Mouse (Mus musculus) right cerebral cortex, postnatal 10 days (tissue): ENCODE data around the gene Gm37240.
"Not testable (repeated sequence)": the region's sequence is repeated elsewhere in the genome, so short reads cannot be mapped to it uniquely, and the experiment has no call there.

Experiments used
- DNase-seq, 2 experiments: peaks; one replicate each; pipeline ENCODE4 v3.0.0; 2021; ENCODE audit warnings: low spot score in 2 of 2

Gm37240 gene

DNA sequence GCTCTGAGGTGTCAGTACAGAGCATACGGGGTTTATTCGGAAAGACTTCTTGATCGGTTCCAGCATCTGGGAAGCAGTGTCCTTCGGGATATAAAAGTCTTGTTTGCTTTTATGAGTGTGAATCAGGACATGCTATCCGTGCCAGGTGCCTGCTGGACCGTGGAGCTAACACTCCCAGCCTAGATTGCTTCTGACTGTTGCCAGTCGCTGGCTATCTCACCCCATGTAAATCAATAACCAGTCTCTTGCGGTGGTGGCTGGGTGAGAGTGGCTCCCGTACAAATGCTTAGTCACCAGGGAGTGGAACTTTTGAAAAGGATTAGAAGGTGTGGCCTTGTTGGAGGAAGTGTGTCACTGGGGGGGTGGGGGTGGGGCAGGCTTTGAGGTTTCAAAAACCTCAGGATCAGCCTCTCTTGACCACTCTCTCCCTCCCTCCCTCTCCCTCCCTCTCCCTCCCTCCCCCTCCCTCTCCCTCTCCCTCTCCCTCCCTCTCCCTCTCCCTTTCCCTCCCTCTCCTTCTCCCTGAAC, 1277.1 kb downstream of the Gm37240 start:
- no peak for DNase-seq

DNA sequence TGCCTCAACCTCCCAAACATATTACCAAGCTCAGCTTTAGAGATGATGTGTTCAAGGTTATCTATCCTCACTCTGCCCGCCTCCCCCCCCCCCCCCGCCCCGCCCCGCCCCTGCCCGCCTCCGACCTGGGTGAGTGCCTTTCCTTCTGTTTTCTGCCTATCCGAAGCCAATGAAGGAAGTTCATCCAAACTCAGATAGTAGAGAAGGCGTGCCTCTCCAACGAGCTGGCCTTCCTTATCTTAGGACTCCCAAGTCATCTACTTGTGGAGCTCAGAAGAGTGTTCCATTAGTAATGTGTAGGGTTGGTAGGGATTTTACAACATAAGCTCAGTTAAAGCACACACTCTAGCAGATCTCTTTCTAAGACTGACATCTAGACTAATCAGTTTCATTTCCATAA, 1284.1 kb downstream of the Gm37240 start:
- no peak for DNase-seq

DNA sequence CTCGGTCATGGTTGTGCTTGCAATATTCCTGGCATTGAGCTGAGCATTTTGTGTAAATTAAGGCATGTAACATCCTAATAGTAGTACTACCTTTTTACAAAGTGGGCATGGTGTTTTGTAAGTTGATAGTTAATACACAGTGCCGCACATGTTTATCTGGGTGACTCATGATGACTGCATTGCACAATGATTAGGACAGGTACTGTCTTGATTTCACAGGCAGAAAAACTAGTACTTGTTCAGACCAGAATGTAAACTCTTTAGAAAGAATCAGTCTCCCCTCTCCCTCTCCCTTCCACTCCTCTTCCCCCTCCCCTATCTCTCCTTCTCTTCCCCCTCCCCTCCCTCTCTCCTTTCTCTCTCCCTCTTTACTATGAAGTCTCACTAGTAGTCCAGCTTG, 1284.6 kb downstream of the Gm37240 start:
- no peak for DNase-seq

DNA sequence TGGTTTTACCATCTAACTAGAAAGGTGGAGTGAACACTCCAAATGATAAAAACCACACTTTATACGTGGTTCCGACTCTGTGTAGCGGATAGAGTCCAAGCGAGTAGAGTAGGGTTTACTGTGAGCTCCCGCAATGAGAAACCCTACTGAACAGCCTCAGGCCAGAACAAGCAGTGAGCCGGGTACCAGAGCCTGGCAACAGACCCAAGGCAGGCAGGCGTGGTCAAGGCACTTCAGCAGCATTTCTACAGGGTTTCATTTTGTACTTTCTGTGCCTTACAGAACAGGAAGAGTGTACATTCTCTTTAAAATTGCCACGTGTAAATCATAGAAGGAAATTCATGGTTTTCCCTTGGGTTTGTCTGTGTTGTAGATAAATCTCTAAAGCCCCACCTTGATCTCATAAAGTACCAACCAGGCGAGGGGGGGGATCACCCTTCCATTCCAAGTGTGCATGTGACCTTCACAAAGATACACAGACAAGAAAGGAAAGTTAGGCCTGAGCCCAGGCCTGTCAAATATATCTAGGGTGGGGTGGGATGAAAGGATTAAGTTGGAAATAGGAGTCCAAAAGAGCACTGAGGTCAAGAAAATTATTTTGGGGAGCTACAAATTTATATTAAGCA, 1285.3 kb downstream of the Gm37240 start:
- DNase-seq = no peak

DNA sequence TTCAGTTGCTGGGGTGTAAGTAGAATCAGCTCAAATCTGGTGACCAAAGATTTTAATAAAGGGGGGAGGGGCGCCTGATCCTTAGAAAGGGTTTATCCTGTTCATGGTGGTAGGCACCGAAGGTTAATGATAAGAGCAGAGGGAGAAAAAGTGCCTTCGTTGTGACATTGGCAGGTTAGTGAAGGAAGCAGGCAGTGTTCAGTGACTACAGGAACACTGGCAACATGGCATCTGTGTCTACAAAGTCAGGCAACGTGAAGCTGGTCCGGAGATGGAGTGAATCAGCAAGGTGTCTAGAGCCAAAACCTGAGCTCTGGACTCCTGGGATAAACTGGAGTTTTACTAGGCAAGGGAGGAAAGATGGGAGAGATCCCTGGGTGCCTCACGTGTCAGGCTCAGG, 1288.6 kb downstream of the Gm37240 start:
- no peak for DNase-seq

DNA sequence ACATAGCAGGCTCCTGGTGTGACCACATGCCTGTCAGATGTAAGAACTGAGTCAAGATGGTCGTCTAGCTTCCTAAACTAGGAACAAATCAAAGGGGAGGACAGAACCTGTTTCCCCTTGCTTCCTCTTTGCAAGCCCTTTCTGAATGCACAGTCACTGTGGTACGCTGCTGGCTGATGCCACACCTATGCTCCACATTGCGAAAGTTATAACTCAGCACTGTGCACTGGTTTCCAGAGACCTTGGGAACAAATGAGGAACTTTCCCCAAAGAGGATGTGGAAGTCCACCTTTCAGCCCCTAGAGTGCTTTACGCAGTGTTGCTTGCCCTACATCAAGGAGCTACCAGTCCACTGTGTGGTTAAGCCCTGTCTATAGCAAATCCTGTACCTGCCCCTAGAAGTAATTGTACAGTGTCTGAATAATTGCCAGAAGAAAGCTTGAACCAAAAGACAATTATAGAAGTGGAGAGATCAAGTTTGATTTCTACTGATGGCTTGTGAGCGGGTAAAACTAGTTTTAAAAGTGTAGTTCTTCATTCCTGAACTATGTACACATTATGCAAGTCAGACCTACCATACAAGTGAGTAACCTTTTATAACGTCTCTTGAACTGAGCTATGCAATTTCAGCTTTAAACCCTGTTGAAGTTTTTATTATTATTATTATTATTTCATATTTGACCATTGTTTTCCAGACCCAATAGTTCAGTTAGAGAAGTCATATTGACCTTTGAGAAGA, 1289.2 kb downstream of the Gm37240 start:
- DNase-seq = no peak

DNA sequence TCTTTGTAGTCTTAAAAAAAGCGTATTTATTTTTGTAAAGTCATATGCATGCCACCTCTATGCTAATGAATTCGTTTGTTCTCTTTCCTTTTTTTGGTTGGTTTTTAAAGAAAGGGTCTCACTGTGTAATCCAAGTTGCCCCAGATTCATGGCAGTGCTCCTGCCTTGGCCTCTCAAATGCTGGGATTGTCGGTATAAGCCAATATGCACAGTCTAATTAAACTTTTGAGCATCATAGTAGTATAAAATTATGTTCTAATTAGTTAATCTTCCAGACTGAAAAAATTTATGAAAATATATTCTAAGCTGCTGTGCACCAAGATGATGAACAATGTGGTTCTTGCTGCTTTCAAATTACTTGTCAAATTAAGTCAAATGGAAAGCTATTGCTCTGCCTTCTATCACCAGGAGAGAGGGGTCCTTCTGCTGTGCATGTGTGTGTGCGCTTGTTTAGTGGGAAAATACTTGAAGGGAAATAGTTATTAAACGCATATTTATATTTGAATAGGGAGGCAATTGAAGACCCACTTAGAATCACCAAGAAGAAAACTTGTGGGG, 1291.6 kb downstream of the Gm37240 start:
- DNase-seq = no peak

DNA sequence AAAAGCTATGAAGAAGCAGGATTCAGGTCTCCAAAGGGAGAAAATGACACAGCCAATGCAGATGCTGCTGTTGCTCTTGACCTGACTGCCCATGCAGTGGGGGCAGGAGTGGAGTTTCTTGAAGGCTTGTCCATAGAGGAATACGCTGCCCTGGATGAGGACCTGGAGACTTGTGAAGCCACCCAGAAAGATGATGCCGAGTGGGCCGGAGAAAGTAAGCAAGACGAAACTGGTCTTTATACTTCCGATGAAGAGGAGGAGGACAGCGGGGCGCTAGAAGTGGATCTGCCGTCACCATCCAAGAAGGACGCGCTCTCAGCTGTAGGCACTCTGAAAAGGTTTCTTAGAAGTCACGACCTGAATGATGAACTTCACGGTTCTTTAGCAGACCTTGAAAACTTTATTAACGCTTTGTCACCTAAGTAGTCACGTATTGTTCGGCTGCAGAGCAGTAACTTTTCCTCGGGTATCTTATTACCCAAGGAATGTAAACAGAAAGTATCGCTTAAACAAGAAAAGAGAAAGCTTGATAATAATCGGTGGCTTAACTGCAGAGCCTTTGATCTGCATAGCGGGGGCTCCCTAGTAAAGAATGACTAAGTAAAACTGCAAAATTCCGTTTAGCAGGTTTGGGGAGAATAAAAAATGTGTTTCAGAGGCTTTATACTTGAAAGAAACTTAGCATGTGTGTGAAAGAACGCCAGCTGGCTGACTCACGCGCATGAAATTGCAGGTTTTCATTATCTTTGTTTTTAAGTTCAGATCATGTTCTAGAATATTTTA, 1292.2 kb downstream of the Gm37240 start:
- DNase-seq = peak; percentile 51 to 65

DNA sequence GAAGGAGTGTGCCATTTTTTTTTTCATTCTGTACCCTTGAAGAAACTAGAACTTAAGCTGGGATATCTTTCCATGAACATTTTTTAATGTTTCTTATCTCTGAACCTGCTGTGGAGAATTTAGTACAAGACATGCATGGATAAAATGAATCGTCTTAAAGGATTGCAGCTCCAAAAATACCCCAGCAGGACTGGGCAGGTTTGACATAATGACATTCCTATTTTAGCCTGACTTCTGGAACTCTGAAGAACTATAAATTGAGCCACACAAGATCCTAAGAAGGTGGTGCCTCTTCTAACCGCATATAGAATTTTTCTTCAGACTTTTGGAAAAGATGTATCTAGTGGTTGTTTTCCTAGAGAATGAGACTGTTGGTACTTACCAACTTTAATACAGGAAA, 1294.0 kb downstream of the Gm37240 start, which contains the start of gene Tigd4:
Tigd4 (plus strand) TSS at position 301 of the 400 bp plus-strand sequence.
- no peak for DNase-seq

DNA sequence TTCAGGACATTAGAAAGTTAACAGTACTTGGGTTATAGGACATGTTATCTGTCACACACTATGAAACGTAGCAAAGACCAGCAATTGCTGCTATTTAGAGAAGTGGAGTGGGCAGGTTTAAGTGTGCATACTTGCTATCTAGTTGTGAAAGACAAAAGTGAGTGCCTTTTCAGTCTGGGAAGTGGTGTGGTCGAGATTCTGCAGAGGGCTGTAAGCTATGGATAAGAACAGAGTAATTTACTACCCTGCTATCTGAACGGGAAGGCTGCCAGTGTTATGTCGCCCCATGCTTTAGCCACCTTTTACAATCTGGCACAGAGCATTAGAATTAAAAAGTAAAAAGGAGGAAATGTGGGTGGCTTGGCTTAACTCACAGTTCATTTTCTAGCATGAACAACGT, 1300.6 kb downstream of the Gm37240 start:
- DNase-seq = no peak

DNA sequence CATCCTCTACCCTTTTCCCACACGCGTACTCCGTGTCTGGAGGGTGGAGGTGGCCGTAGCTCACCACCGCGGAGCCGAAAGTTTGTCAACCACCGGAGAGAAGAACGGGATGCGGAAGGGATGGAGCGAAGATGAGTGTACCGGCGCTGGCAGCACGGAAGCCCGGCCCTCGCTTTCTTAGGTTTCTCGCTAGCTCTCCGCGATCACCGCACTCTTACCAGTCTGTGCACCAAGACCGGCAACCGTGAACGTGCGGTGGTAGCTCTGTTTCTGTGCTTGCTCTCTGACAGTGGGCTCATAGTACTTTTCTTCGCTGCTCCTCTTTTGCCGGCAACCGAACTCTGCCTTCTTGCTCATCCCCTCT, 1304.4 kb downstream of the Gm37240 start:
- DNase-seq = no peak

DNA sequence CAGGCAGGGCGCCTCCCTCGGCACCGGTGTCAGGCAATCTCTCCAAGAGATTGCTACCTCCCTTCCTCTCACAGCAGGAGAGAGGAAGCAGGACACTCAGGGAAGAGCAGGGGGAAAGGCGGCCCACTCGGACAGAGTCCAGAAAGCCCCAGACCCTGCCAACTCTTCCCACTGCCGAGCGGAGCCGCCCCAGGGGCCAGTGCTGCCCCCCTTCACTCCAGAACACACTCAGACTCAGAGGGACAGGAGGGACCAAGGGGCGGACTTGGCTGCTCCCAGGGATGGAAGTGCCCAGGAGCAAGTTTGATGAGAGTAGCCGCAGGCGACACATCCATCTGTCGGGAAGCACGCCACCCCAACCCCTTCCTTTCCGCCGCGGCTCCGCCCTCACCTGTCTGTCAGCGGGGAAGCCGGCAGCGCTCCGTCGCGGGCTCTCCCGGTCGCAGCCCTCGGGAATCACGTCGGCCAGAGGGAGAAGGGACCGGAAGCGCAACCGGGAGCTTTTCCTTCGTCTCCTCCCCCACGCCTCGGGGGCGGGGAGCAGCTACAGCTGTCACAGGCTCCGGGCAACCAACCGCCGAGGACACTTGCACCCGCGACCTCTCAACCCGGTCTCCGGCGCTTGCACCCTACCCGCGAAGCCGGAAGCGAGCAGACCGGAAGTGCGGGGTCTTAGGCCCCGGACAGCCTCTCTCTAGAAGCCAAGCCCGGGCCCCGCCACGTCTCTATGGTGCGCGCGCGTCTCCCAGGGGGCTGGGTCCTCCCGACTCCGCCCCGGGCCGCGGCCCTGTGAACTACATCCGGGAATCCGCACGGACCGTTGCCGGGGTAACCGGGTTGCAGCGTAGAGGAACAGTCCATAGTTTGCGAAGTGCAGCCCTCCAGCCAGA, 1305.0 kb downstream of the Gm37240 start, which contains the start of gene Arfip1:
Arfip1 (minus strand) TSS at position 603 of the 890 bp plus-strand sequence.
- peak; percentile 96 to 97 for DNase-seq

DNA sequence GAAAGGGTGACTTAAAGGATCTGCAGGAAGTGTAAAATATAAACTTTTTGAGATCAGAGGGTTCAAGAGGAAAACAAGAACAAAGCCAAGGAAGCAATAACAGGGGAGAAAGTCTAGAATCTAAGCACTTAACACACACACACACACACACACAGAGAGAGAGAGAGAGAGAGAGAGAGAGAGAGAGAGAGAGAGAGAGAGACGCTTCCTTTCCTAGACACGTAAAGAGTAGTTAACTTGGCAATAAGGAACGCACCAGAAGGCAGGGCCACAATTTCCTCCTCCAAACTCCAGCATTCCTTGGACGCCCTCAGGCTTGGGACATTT, 1305.7 kb downstream of the Gm37240 start:
- no peak for DNase-seq

DNA sequence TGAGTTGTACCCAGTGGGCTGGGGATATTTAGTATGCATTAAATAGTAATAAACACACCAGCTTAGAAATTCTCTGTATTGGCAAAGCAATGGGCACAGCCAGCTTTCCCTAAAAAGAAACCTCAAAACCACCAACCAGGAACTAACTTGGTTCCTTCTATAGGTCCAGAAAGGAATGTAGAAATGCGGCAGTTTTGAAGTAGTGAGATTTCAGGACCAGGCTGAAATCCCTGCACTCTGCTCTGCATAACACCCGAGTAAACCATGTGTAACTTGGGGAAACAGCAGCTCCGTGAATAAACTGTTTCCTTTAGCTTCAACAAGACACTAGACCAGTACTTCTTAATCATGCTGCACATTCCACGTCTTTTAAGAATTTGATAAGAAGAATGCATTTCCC, 1306.6 kb downstream of the Gm37240 start:
- no peak for DNase-seq

DNA sequence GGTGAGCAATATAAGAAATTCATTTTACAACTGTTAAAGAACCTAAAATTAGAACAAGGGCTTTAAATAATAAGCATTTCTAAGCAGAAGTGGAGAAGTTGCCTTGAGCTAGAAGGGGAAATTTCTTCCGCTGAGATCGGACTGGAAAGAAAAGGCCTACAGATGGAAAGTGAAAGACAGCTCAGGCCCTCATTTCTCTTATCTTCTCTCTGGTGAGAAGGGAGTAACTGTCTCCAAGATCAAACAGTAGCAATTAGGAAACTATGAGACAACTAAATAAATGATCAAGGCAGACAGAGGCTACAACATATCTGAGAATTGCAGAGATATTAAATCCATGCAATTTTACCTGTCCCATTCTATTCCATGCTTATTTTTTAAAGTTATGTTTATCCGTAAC, 1316.8 kb downstream of the Gm37240 start:
- no peak for DNase-seq

DNA sequence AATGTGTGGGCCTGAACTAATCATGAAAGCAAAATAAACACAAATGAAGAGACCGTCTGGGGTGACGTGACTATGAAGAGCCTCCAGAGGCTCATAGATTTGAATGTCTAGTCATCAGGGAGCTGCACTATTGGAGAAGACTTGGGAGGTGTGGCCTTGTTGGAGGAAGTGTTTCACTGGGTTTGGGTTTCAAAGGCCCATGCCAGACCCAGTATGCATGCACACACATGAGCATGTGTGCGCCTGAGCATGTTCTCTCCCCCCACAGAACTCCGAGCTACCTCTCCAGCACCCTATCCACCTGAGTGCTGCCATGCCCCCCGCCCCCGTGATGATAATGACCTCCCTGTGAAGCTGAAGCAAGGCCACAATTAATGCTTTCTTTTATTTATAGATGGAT, 1317.7 kb downstream of the Gm37240 start:
- no peak for DNase-seq

DNA sequence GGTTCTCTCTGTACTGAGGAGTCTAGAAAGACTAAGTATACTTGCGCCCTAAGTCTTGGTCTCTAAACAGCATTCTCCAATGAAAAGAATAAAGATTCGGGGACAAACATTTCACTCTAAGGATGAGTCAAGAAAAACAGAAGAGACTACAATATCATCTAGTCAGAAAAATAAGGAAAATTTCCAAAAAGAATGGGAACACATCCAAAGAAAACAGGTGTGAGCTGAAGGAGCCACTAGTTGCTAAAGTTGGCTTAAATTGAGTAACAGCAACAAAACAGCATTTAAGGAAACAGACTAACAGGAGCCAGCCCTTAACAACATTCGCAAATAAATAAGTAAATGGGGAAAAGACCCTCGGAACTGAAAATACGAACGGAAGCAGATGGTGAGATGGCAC, 1318.8 kb downstream of the Gm37240 start:
- DNase-seq = no peak

DNA sequence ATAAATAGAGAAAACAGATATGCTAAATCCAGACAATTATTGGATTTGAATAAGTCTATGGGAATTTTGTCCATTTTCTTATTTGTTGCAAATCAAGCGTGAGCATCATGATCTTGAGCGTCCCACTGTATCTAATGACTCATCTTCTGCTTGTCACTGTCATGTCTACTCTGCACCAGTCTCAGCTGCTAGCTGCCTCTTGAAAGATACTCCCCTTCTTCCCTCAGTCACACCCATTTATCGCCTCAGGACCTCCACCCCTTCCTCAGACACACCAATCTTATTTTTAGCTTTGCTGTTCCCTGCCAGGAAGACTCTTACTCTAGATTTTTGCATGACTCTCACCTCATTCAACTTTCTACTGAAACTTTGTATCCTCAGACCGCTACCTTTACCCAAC, 1323.9 kb downstream of the Gm37240 start:
- no peak for DNase-seq

DNA sequence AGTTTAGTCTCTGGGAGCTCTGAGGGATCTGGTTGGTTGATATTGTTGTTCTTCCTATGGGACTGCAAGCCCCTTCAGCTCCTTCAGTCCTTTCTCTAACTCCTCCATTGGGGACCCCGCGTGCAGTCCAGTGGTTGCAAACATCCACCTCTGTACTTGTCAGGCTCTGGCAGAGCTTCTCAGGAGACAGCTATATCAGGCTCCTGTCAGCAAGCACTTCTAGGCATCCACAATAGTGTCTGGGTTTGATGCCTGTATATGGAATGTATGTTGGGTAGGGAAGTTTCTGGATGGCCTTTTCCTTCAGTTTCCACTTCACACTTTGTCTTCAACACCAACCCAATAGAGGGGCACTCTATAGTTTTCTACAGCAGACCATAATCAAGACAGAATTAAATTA, 1324.4 kb downstream of the Gm37240 start:
- DNase-seq = not testable (repeated sequence)

DNA sequence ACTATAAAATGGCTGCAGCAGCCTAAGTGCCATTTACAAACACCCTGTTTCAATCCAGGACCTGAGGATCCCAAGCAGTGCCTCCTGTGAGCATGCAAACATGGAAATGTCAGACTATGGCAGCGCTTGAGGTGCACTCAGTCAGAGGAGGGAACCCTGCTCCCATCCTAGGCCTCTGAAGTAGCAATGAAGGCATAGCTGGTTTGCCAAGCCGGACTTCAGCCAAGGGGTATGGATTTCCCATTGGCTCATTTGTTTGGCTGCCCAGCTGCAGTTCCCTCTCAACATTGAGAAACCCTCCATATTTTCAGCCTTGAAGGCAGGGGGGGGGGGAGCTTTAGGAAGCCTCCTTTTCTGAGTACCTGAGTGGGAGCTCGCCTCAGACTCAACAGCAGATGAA, 1329.0 kb downstream of the Gm37240 start:
- no peak for DNase-seq

DNA sequence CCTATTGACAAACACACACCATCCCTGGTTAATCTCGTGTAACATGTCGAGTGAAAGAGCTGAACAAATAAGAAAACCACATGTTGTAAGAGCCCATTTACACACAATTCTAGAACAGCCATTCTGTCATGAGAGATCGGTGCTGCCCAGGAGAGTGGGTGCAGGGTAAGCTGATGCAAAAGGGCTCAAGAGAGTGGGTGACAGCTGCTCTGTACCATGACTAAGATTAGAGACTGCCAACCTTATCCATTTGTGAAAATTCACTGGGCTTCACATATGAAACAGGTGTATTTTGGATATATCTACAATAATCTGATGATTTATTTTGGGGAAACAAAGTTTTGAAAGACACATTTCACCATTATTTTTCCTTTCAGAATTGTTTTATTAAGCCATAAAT, 1331.5 kb downstream of the Gm37240 start:
- DNase-seq = no peak
